Mouse (Mus musculus): ENCODE data around the gene Eef1akmt2.

- TF ChIP-seq CTCF (IDR thresholded peaks at IDR 0.05; ENCODE audit: low read depth, low read length), result no peak
- TF ChIP-seq POLR2A (IDR thresholded peaks at IDR 0.05; ENCODE audit: extremely low read depth, insufficient read depth, low read length), result no peak
These were observed 40.3 kb upstream of the Eef1akmt2 start for GRCm38 (mm10) chr7:132892806-132893205.

All from liver, adult 2 months (tissue).